Mouse (Mus musculus): ENCODE results near the gene S100a4.

DNA sequence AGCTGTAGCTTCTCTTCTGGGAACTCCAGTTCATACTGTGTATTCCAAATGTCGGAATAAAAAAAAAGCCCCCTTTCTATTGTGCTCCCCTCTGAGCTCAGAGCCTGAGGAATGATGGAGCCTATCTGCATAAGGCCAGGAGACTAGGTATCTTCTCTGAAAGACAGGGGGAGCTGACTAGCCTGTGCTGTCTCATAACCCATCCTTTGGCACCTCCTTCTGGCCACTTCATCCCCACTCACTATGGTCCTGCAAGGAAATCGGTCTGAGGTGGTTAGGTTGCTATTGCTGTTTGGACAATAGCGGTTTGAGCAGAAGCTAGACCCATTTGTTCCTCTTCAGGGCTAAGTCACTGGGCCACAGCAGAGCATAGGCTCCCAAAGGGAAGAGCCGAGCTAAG is 24.2 kb downstream of the S100a4 start:
- TF ChIP-seq POLR2A (IDR thresholded peaks at IDR 0.05; ENCODE audit: control insufficient read depth, low read depth, low read length) (no peak), CTCF (IDR thresholded peaks at IDR 0.05; ENCODE audit: control insufficient read depth, insufficient read depth, insufficient replicate concordance, low read depth, low read length) (peak; percentile 37; the same call in 1 of the 2 replicates)

Measured in testis, adult 2 months (tissue).